Mouse (Mus musculus) lung, embryonic 15.5 days (tissue): ENCODE measurements around the gene Adamtsl2. TPM values are rescaled to one million over a fixed set of nuclear protein-coding genes. Genes with fewer than 3 reads are reported as not detected.
A peak's percentile ranks its signal among the peaks of the same experiment; 100 is the strongest.

Experiments used
- ATAC-seq: fragments of 200-750 bp; cut with Nextera tagmentation; 2 replicates; pipeline ENCODE4 v1.8.0; 2017; ENCODE audit warnings: moderate number of reproducible peaks, borderline replicate concordance; ENCODE audit not compliant: low FRiP score, low TSS enrichment; ENCODE audit errors: extremely low read depth
- H3K27ac ChIP-seq: fragments of 300-500 bp; sonication (generic); 2 replicates; pipeline ENCODE4 v1.5.1; 2015; ENCODE audit warnings: moderate library complexity, mild to moderate bottlenecking, inconsistent platforms
- H3K27me3 ChIP-seq: fragments of 300-500 bp; sonication (generic); 2 replicates; pipeline ENCODE4 v1.6.1; 2015; ENCODE audit warnings: inconsistent platforms
- H3K36me3 ChIP-seq: fragments of 300-500 bp; sonication (generic); 2 replicates; pipeline ENCODE4 v1.6.1; 2015; ENCODE audit warnings: inconsistent platforms
- H3K4me1 ChIP-seq: fragments of 300-500 bp; sonication (generic); 2 replicates; pipeline ENCODE4 v1.6.1; 2015; ENCODE audit warnings: inconsistent platforms
- H3K4me2 ChIP-seq: fragments of 300-500 bp; sonication (generic); 2 replicates; pipeline ENCODE4 v1.6.1; 2015; ENCODE audit warnings: inconsistent platforms, mild to moderate bottlenecking, moderate library complexity
- H3K4me3 ChIP-seq: fragments of 300-500 bp; sonication (generic); 2 replicates; pipeline ENCODE4 v1.5.1; 2015; ENCODE audit warnings: mild to moderate bottlenecking, inconsistent platforms
- H3K9ac ChIP-seq: fragments of 300-500 bp; sonication (generic); 2 replicates; pipeline ENCODE4 v1.6.1; 2015; ENCODE audit warnings: inconsistent platforms
- H3K9me3 ChIP-seq: fragments of 300-500 bp; sonication (generic); 2 replicates; pipeline ENCODE4 v1.6.1; 2016; ENCODE audit warnings: inconsistent platforms
- WGBS: fragments of 180-500 bp; shearing (Covaris S2); methylation state at CpG from one replicate; pipeline ENCODE4 v1.1.7; 2015; 5-methylcytosine and 5-hydroxymethylcytosine counted together
- polyA plus RNA-seq: library from polyadenylated mRNA; unstranded; fragments of >200 nt; fragmentation: Nextera tagmentation; extraction: Ambion mirVana; gene quantifications from 2 replicates; pipeline ENCODE4 v1.2.1, GENCODE M21; 2015

Gene Adamtsl2
- polyA plus RNA-seq, 1 experiment from 2014 or later, result 27.4 TPM

- H3K9ac ChIP-seq, result no peak overlapping the region
- no peak overlapping the region for H3K4me2 ChIP-seq
- no peaks in the 10 kb centered on the region for H3K9me3 ChIP-seq
- H3K4me1 ChIP-seq, result peaks cover 14% of the 10 kb centered on the region
- H3K27ac ChIP-seq, result no peak overlapping the region
- no peaks in the 10 kb centered on the region for H3K27me3 ChIP-seq
- 43% methylated on average over 4 of the region's 4 CpGs for WGBS
- no peak overlapping the region for H3K4me3 ChIP-seq
- H3K36me3 ChIP-seq, result no peaks in the 10 kb centered on the region
- no peak for ATAC-seq
These were observed 20.9 kb upstream of the Adamtsl2 start for GRCm38 (mm10) chr2:27058251-27058650.

- 15% methylated on average over 12 of the region's 12 CpGs for WGBS
- no peak overlapping the region for H3K4me2 ChIP-seq
- 0 out of 2 replicates have a peak overlapping the region, but pooled peaks have one; percentile 38 for H3K27ac ChIP-seq
- no peaks in the 10 kb centered on the region for H3K27me3 ChIP-seq
- no peaks in the 10 kb centered on the region for H3K36me3 ChIP-seq
- H3K4me1 ChIP-seq, result peaks cover 14% of the 10 kb centered on the region
- no peak overlapping the region for H3K4me3 ChIP-seq
- no peak; the same call in 1 of the 2 replicates for ATAC-seq
- H3K9me3 ChIP-seq, result no peaks in the 10 kb centered on the region
- no peak overlapping the region for H3K9ac ChIP-seq
These were observed 20.4 kb upstream of the Adamtsl2 start for GRCm38 (mm10) chr2:27058751-27059150.

GRCm38 (mm10) chr2:27059187-27059586, 20.0 kb upstream of the Adamtsl2 start:
- Histone ChIP-seq H3K27ac (0 out of 2 replicates have a peak overlapping the region, but pooled peaks have one; percentile 38), H3K27me3 (no peaks in the 10 kb centered on the region), H3K4me3 (no peak overlapping the region), H3K9me3 (no peaks in the 10 kb centered on the region), H3K36me3 (no peaks in the 10 kb centered on the region), H3K4me1 (peaks cover 14% of the 10 kb centered on the region), H3K4me2 (no peak overlapping the region), H3K9ac (no peak overlapping the region)
- ATAC-seq, result no peak
- WGBS, result 57% methylated on average over 9 of the region's 9 CpGs

- Histone ChIP-seq H3K4me3 (no peak overlapping the region), H3K36me3 (no peaks in the 10 kb centered on the region), H3K4me1 (peaks cover 18% of the 10 kb centered on the region), H3K4me2 (no peak overlapping the region), H3K27ac (no peak overlapping the region), H3K9me3 (no peaks in the 10 kb centered on the region), H3K9ac (no peak overlapping the region), H3K27me3 (no peaks in the 10 kb centered on the region)
- WGBS, result 80% methylated on average over 2 of the region's 2 CpGs
- ATAC-seq, result no peak
These were observed 12.1 kb upstream of the Adamtsl2 start for GRCm38 (mm10) chr2:27067124-27067523.

GRCm38 (mm10) chr2:27067996-27068395, 11.2 kb upstream of the Adamtsl2 start:
- no peak for ATAC-seq
- H3K4me1 ChIP-seq, result peaks cover 18% of the 10 kb centered on the region
- no peaks in the 10 kb centered on the region for H3K27me3 ChIP-seq
- no peaks in the 10 kb centered on the region for H3K9me3 ChIP-seq
- WGBS, result 25% methylated on average over 2 of the region's 2 CpGs
- no peak overlapping the region for H3K27ac ChIP-seq
- H3K36me3 ChIP-seq, result no peaks in the 10 kb centered on the region
- H3K4me2 ChIP-seq, result no peak overlapping the region
- no peak overlapping the region for H3K9ac ChIP-seq
- H3K4me3 ChIP-seq, result no peak overlapping the region

GRCm38 (mm10) chr2:27069646-27070045, 9.5 kb upstream of the Adamtsl2 start:
- no peaks in the 10 kb centered on the region for H3K27me3 ChIP-seq
- WGBS, result 57% methylated on average over 3 of the region's 3 CpGs
- no peak overlapping the region for H3K9ac ChIP-seq
- no peak overlapping the region for H3K4me3 ChIP-seq
- no peak for ATAC-seq
- H3K4me1 ChIP-seq, result peaks cover 22% of the 10 kb centered on the region
- no peak overlapping the region for H3K27ac ChIP-seq
- H3K9me3 ChIP-seq, result no peaks in the 10 kb centered on the region
- no peaks in the 10 kb centered on the region for H3K36me3 ChIP-seq
- no peak overlapping the region for H3K4me2 ChIP-seq

- no peak overlapping the region for H3K9ac ChIP-seq
- no peaks in the 10 kb centered on the region for H3K36me3 ChIP-seq
- no peak overlapping the region for H3K4me3 ChIP-seq
- 69% methylated on average over 2 of the region's 2 CpGs for WGBS
- peaks cover 29% of the 10 kb centered on the region for H3K4me1 ChIP-seq
- H3K4me2 ChIP-seq, result no peak overlapping the region
- no peak for ATAC-seq
- no peak overlapping the region for H3K27ac ChIP-seq
- H3K9me3 ChIP-seq, result no peaks in the 10 kb centered on the region
- H3K27me3 ChIP-seq, result no peaks in the 10 kb centered on the region
These were observed 8.8 kb upstream of the Adamtsl2 start for GRCm38 (mm10) chr2:27070247-27070813.

GRCm38 (mm10) chr2:27071137-27071536, 8.0 kb upstream of the Adamtsl2 start:
- H3K27ac ChIP-seq, result peak overlapping the region; percentile 35; the same call in 1 of the 2 replicates
- ATAC-seq, result peak; percentile 56; the same call in 1 of the 2 replicates

GRCm38 (mm10) chr2:27071978-27072377, 7.2 kb upstream of the Adamtsl2 start, which contains the start of gene Mymk:
Mymk (minus strand) TSS chr2:27072179.
- Histone ChIP-seq H3K9ac (no peak within 1 kb of the TSS), H3K36me3 (no peaks in the 10 kb centered on the region), H3K9me3 (no peaks in the 10 kb centered on the region), H3K4me2 (no peak within 1 kb of the TSS), H3K27ac (peak within 1 kb of the TSS; percentile 35; the same call in 1 of the 2 replicates), H3K4me3 (no peak within 1 kb of the TSS), H3K27me3 (no peaks in the 10 kb centered on the region), H3K4me1 (peaks cover 32% of the 10 kb centered on the region)
- WGBS, result 52% methylated on average over 2 of the region's 2 CpGs
- ATAC-seq, result no peak

More at GRCm38 (mm10) chr2:27071137-27071536, 8.0 kb upstream of the Adamtsl2 start:
- no peak overlapping the region for H3K9ac ChIP-seq
- peaks cover 32% of the 10 kb centered on the region for H3K4me1 ChIP-seq
- no peak overlapping the region for H3K4me2 ChIP-seq
- H3K4me3 ChIP-seq, result no peak overlapping the region
- 6% methylated on average over 4 of the region's 4 CpGs for WGBS
- no peaks in the 10 kb centered on the region for H3K27me3 ChIP-seq
- H3K9me3 ChIP-seq, result no peaks in the 10 kb centered on the region
- H3K36me3 ChIP-seq, result no peaks in the 10 kb centered on the region

- Histone ChIP-seq H3K9ac (no peak overlapping the region), H3K9me3 (no peaks in the 10 kb centered on the region), H3K36me3 (no peaks in the 10 kb centered on the region), H3K4me1 (peaks cover 44% of the 10 kb centered on the region), H3K27ac (no peak overlapping the region), H3K27me3 (0 out of 2 replicates have a peak, but pooled peaks cover 6% of the 10 kb centered on the region), H3K4me2 (no peak overlapping the region), H3K4me3 (no peak overlapping the region)
- 60% methylated on average over 4 of the region's 4 CpGs for WGBS
- no peak for ATAC-seq
These were observed 5.8 kb upstream of the Adamtsl2 start for GRCm38 (mm10) chr2:27073407-27073806.

GRCm38 (mm10) chr2:27074804-27075203, 4.4 kb upstream of the Adamtsl2 start:
- Histone ChIP-seq H3K27ac (peak overlapping the region; percentile 33; the same call in 1 of the 2 replicates), H3K9ac (no peak overlapping the region), H3K36me3 (no peaks in the 10 kb centered on the region), H3K4me1 (peaks cover 58% of the 10 kb centered on the region), H3K4me3 (no peak overlapping the region), H3K9me3 (no peaks in the 10 kb centered on the region), H3K27me3 (0 out of 2 replicates have a peak, but pooled peaks cover 6% of the 10 kb centered on the region), H3K4me2 (no peak overlapping the region)
- no peak for ATAC-seq
- 54% methylated on average over 4 of the region's 4 CpGs for WGBS

- Histone ChIP-seq H3K27ac (no peak overlapping the region), H3K4me3 (no peak overlapping the region)
These were observed 3.7 kb upstream of the Adamtsl2 start for GRCm38 (mm10) chr2:27075485-27075884.

More at GRCm38 (mm10) chr2:27075485-27075884, 3.7 kb upstream of the Adamtsl2 start:
- H3K9ac ChIP-seq, result no peak overlapping the region
- 0 out of 2 replicates have a peak, but pooled peaks cover 6% of the 10 kb centered on the region for H3K27me3 ChIP-seq
- peaks cover 57% of the 10 kb centered on the region for H3K4me1 ChIP-seq
- H3K9me3 ChIP-seq, result no peaks in the 10 kb centered on the region
- H3K4me2 ChIP-seq, result no peak overlapping the region
- no peak for ATAC-seq
- WGBS, result 59% methylated on average over 3 of the region's 3 CpGs
- H3K36me3 ChIP-seq, result no peaks in the 10 kb centered on the region
